Mouse (Mus musculus): ENCODE results near the gene 4930558C23Rik.

DNA sequence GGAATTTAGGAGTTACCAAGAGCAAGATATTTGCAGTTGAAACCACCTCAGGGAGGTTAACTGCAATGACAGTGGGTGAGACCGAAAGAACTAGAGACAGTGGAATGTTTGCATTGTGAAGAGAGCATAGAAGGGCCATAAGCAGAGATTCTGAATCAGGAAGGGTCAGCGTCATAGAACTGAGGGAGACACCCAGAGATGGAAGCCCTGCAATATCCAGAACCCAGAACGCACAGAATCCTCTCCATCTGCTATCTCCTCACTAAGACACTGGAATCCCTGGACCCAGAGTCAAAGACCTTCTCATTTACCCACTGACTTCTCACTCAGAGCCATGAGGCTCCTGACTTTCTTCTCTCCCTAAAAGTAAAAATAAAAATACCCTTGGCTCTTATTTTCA, at the start of gene 4930558C23Rik:
- TF ChIP-seq MAFK (IDR thresholded peaks at IDR 0.05; ENCODE audit: insufficient read depth, low read depth, low read length), result no peak
- TF ChIP-seq ZC3H11A (IDR thresholded peaks at IDR 0.05; ENCODE audit: borderline replicate concordance, low read depth, low read length), result no peak
- no peak for TF ChIP-seq HCFC1 (IDR thresholded peaks at IDR 0.05; ENCODE audit: borderline replicate concordance, insufficient read depth, low read length)
